Mouse (Mus musculus): Measurements from ENCODE around the gene St6galnac3.

- TF ChIP-seq CTCF (IDR thresholded peaks at IDR 0.05; ENCODE audit: extremely low read depth, insufficient read depth, low read length) (no peak), POLR2A (IDR thresholded peaks at IDR 0.05; ENCODE audit: extremely low read depth, insufficient read depth, low read length) (no peak)
These were observed 65.3 kb downstream of the St6galnac3 start for GRCm38 (mm10) chr3:153659575-153660168.
